In genomic region chr3:104424346-104424745, GRCm38 (mm10) we compare ENCODE assay signal across 11 mouse cellular contexts.
DNase-seq lines count a peak whose midpoint lies in the region; ATAC-seq and TF ChIP-seq lines count a peak whose summit lies in the region.
"Had no signal": no experiment of that assay in that cellular context is flagged by ENCODE, and none has a peak within 500 bp of the region (broad histone marks: within the 10 kb centered on the region; RNA-seq: fewer than 3 reads in every experiment).

No protein-coding gene starts in this region.

- H3K4me1 ChIP-seq in hindbrain, embryonic 16.5 days (ENCODE audit: control insufficient read depth, insufficient read depth, low read depth, low read length), result no peaks in the 10 kb centered on the region; the same call in 1 of the 2 replicates
- H3K4me1 ChIP-seq in hindbrain, embryonic 12.5 days, result no peaks in the 10 kb centered on the region; the same call in 1 of the 2 replicates
- peaks cover 21% of the 10 kb centered on the region; the same call in 1 of the 2 replicates for H3K4me1 ChIP-seq in liver, embryonic 13.5 days (replicated peaks)
- H3K4me1 ChIP-seq: limb, embryonic 13.5 days had no signal

- no peak overlapping the region for H3K4me2 ChIP-seq in hindbrain, embryonic 16.5 days (ENCODE audit: low read length)
- H3K4me2 ChIP-seq in hindbrain, embryonic 12.5 days (replicated peaks), result no peak overlapping the region
- no peak overlapping the region for H3K4me2 ChIP-seq in liver, embryonic 13.5 days
- H3K4me2 ChIP-seq: limb, embryonic 13.5 days had no signal

- no peak for TF ChIP-seq POLR2A in brain, embryonic 14.5 days (IDR thresholded peaks at IDR 0.05; ENCODE audit: borderline replicate concordance, extremely low read depth, insufficient read depth, insufficient read length, poor library complexity, severe bottlenecking)

- no peak for TF ChIP-seq CTCF in brain, embryonic 14.5 days (IDR thresholded peaks at IDR 0.05; ENCODE audit: borderline replicate concordance, extremely low read depth, insufficient read depth, insufficient read length)

- H3K9me3 ChIP-seq in hindbrain, embryonic 16.5 days (ENCODE audit: control insufficient read depth, low read length), result no peaks in the 10 kb centered on the region
- H3K9me3 ChIP-seq in hindbrain, embryonic 12.5 days (replicated peaks), result no peaks in the 10 kb centered on the region
- H3K9me3 ChIP-seq in liver, embryonic 13.5 days (replicated peaks), result no peaks in the 10 kb centered on the region
- H3K9me3 ChIP-seq: limb, embryonic 13.5 days had no signal

- no peak overlapping the region for H3K4me3 ChIP-seq in hindbrain, embryonic 16.5 days (ENCODE audit: low read length)
- H3K4me3 ChIP-seq in hindbrain, embryonic 12.5 days, result no peak overlapping the region
- no peak overlapping the region for H3K4me3 ChIP-seq in liver, embryonic 13.5 days (replicated peaks)
- H3K4me3 ChIP-seq: limb, embryonic 13.5 days had no signal

- peak; percentile 56 for DNase-seq in brain, embryonic 14.5 days (ENCODE audit: low read depth)
- DNase-seq in kidney, adult 11 months, result peak; percentile 87
- no peak for DNase-seq in liver, embryonic 13.5 days
- DNase-seq in natural killer cell, adult 2 months (ENCODE audit: low spot score in 2 of 2), result no peak
- no peak for DNase-seq in layer of hippocampus, adult 11-12 months (ENCODE audit: low spot score)
- no peak for DNase-seq in thymus, postnatal 14 days
- DNase-seq: gastrocnemius, postnatal 36 days; right cerebral cortex, adult 18-20 months had no signal

- H3K9ac ChIP-seq in hindbrain, embryonic 16.5 days (ENCODE audit: low read depth, low read length), result no peak overlapping the region
- H3K9ac ChIP-seq in hindbrain, embryonic 12.5 days, result no peak overlapping the region
- H3K9ac ChIP-seq in liver, embryonic 13.5 days, result no peak overlapping the region
- H3K9ac ChIP-seq: limb, embryonic 13.5 days had no signal

- 56% methylated on average over 7 of the region's 7 CpGs for WGBS in hindbrain, embryonic 16.5 days
- WGBS in hindbrain, embryonic 12.5 days, result 76% methylated on average over 7 of the region's 7 CpGs
- WGBS in liver, embryonic 13.5 days (ENCODE audit: insufficient replicate concordance), result 71% methylated on average over 7 of the region's 7 CpGs

- peak; percentile 88 for ATAC-seq in hindbrain, embryonic 16.5 days
- no peak; the same call in 1 of the 2 replicates for ATAC-seq in hindbrain, embryonic 12.5 days (ENCODE audit: low FRiP score)
- ATAC-seq in liver, embryonic 13.5 days (ENCODE audit: low read depth), result peak; percentile 56

- no peaks in the 10 kb centered on the region for H3K27me3 ChIP-seq in hindbrain, embryonic 16.5 days (replicated peaks; ENCODE audit: control insufficient read depth, insufficient read depth, low read length)
- H3K27me3 ChIP-seq in hindbrain, embryonic 12.5 days, result no peaks in the 10 kb centered on the region
- H3K27me3 ChIP-seq in liver, embryonic 13.5 days, result no peaks in the 10 kb centered on the region
- H3K27me3 ChIP-seq: limb, embryonic 13.5 days had no signal

- no peaks in the 10 kb centered on the region for H3K36me3 ChIP-seq in hindbrain, embryonic 16.5 days (ENCODE audit: control insufficient read depth, insufficient read depth, low read length)
- no peaks in the 10 kb centered on the region for H3K36me3 ChIP-seq in hindbrain, embryonic 12.5 days
- no peaks in the 10 kb centered on the region for H3K36me3 ChIP-seq in liver, embryonic 13.5 days
- H3K36me3 ChIP-seq: limb, embryonic 13.5 days had no signal

- no peak overlapping the region for H3K27ac ChIP-seq in hindbrain, embryonic 16.5 days (ENCODE audit: low read depth, low read length)
- H3K27ac ChIP-seq in hindbrain, embryonic 12.5 days, result no peak overlapping the region
- H3K27ac ChIP-seq in liver, embryonic 13.5 days, result no peak overlapping the region
- H3K27ac ChIP-seq: limb, embryonic 13.5 days had no signal

Comparison
In these comparisons a context has a peak if more than half of its experiments do, and no peak if none do; other contexts are left out.
1. DNase-seq: peak in brain, embryonic 14.5 days (single experiment) and kidney, adult 11 months (single experiment); none in liver, embryonic 13.5 days (single experiment), natural killer cell, adult 2 months (0 of 2), layer of hippocampus, adult 11-12 months (single experiment) and thymus, postnatal 14 days (single experiment).